Comparison of ENCODE assay signal across 8 mouse cellular contexts in the genomic region with DNA sequence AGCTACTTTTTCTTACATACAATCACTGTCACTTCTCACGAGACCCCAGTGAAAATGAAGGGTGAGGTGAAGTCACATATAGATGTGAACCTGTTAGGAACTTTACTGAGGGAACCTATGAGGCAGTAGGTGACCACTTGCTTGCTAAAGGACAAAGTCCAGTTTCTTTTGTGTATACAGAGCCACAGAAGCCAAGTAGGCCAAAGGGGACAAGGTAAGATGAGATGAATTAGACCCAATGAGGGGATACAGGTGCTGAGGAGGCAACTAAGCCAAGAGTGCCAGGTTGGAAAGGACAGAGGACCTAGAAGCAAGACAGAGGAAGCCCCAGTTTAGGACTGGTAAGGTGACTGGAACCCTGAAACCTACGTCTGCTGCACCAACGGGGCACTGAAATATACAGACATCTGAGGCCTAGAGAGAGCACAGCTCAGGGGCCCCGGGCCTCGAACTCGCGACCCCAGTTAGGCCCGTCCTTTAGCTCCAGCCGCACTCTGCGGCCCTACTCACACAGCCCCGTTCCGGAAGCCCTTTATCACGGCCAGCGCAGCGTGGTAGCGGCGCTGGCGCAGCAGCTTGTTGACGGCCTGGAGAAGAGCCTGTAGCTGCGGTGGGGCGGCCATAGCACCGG. TPM values are rescaled to one million over a fixed set of nuclear protein-coding genes. Genes with fewer than 3 reads are reported as not detected.
A peak's percentile ranks its signal among the peaks of the same experiment; 100 is the strongest.
DNase-seq lines count a peak whose midpoint lies in the region; ATAC-seq and TF ChIP-seq lines count a peak whose summit lies in the region.

No protein-coding gene starts in this region.

- peak overlapping the region; percentile 66 for H3K4me2 ChIP-seq in heart, embryonic 11.5 days
- peak overlapping the region; percentile 67 for H3K4me2 ChIP-seq in hindbrain, embryonic 13.5 days
- H3K4me2 ChIP-seq in liver, embryonic 15.5 days: peak overlapping the region; percentile 71

- no peaks in the 10 kb centered on the region for H3K9me3 ChIP-seq in heart, embryonic 11.5 days (replicated peaks; ENCODE audit: control insufficient read depth, low read length)
- no peaks in the 10 kb centered on the region for H3K9me3 ChIP-seq in ES-E14 (ENCODE audit: control insufficient read depth, insufficient read depth, low read depth, low read length)
- no peaks in the 10 kb centered on the region for H3K9me3 ChIP-seq in hindbrain, embryonic 13.5 days
- H3K9me3 ChIP-seq in liver, embryonic 15.5 days (replicated peaks): no peaks in the 10 kb centered on the region

- H3K27me3 ChIP-seq in heart, embryonic 11.5 days (ENCODE audit: control insufficient read depth, insufficient read depth, low read length): no peaks in the 10 kb centered on the region
- 0 out of 2 replicates have a peak, but pooled peaks cover 2% of the 10 kb centered on the region for H3K27me3 ChIP-seq in hindbrain, embryonic 13.5 days
- no peaks in the 10 kb centered on the region for H3K27me3 ChIP-seq in liver, embryonic 15.5 days

- H3K36me3 ChIP-seq in heart, embryonic 11.5 days (ENCODE audit: control insufficient read depth, insufficient read depth, low read length): no peaks in the 10 kb centered on the region
- H3K36me3 ChIP-seq in ES-E14 (ENCODE audit: control insufficient read depth, insufficient read depth, low read length, poor library complexity, severe bottlenecking): no peaks in the 10 kb centered on the region
- H3K36me3 ChIP-seq in hindbrain, embryonic 13.5 days: no peaks in the 10 kb centered on the region
- H3K36me3 ChIP-seq in liver, embryonic 15.5 days (replicated peaks): 0 out of 2 replicates have a peak, but pooled peaks cover 3% of the 10 kb centered on the region

- WGBS in heart, embryonic 11.5 days (ENCODE audit: insufficient replicate concordance): 18% methylated on average over 22 of the region's 22 CpGs
- WGBS in hindbrain, embryonic 13.5 days: 18% methylated on average over 22 of the region's 22 CpGs
- WGBS in liver, embryonic 15.5 days (ENCODE audit: insufficient replicate concordance): 4% methylated on average over 22 of the region's 22 CpGs

- in situ Hi-C loops in ES-E14 (cut with MboI; ENCODE audit: low sequenced_read_pairs in 2 of 2, unreplicated experiment in 2 of 2): no loop called here

- intact Hi-C loops in left cerebral cortex, postnatal 10 days (cut with DNase I): no loop called here

- DNase-seq in heart, postnatal 4 days: no peak
- no peak for DNase-seq in ES-E14 (ENCODE audit: low read depth, low spot score)
- no peak for DNase-seq in left cerebral cortex, adult 18-20 months (ENCODE audit: low spot score in 2 of 2)
- DNase-seq in left cerebral cortex, postnatal 10 days (ENCODE audit: extremely low spot score in 1 of 2, low spot score in 2 of 2): no peak
- DNase-seq in ovary, postnatal 10 days (ENCODE audit: low spot score): no peak

- H3K4me1 ChIP-seq in heart, embryonic 11.5 days (ENCODE audit: control insufficient read depth, insufficient read depth, low read length): no peaks in the 10 kb centered on the region
- 0 out of 4 replicates have a peak, but pooled peaks cover 0 to 3% of the 10 kb centered on the region in 2 experiments for H3K4me1 ChIP-seq in ES-E14 (ENCODE audit: control insufficient read depth in 2 of 2, insufficient read depth in 2 of 2, low read length in 2 of 2, poor library complexity in 1 of 2)
- H3K4me1 ChIP-seq in hindbrain, embryonic 13.5 days (replicated peaks): peaks cover 14% of the 10 kb centered on the region
- peaks cover 42% of the 10 kb centered on the region for H3K4me1 ChIP-seq in liver, embryonic 15.5 days (replicated peaks)

- ATAC-seq in heart, embryonic 11.5 days (replicated peaks; ENCODE audit: insufficient number of reproducible peaks, low FRiP score, low TSS enrichment): no peak; the same call in 1 of the 2 replicates
- ATAC-seq in hindbrain, embryonic 13.5 days (ENCODE audit: low FRiP score): peak; percentile 76; the same call in 1 of the 2 replicates
- ATAC-seq in liver, embryonic 15.5 days (ENCODE audit: insufficient read depth): peak; percentile 1

- peak overlapping the region; percentile 65 for H3K27ac ChIP-seq in heart, embryonic 11.5 days (ENCODE audit: low read depth, low read length)
- H3K27ac ChIP-seq in ES-E14 (ENCODE audit: insufficient read depth, low read depth, low read length, poor library complexity, severe bottlenecking): no peak overlapping the region
- H3K27ac ChIP-seq in hindbrain, embryonic 13.5 days: peak overlapping the region; percentile 60
- peak overlapping the region; percentile 89 for H3K27ac ChIP-seq in liver, embryonic 15.5 days (replicated peaks)

- peak overlapping the region; percentile 91 for H3K9ac ChIP-seq in heart, embryonic 11.5 days (ENCODE audit: low read depth, low read length)
- peak overlapping the region; percentile 85 for H3K9ac ChIP-seq in ES-E14 (ENCODE audit: insufficient read depth, low read depth, low read length, poor library complexity, severe bottlenecking)
- H3K9ac ChIP-seq in hindbrain, embryonic 13.5 days: peak overlapping the region; percentile 80
- peak overlapping the region; percentile 83 for H3K9ac ChIP-seq in liver, embryonic 15.5 days

- peak overlapping the region; percentile 81 for H3K4me3 ChIP-seq in heart, embryonic 11.5 days (ENCODE audit: low read depth, low read length)
- peak overlapping the region; percentile 90 to 93 for H3K4me3 ChIP-seq in ES-E14 (ENCODE audit: insufficient read depth in 1 of 2, low read depth in 1 of 2, low read length in 2 of 2, poor library complexity in 1 of 2, severe bottlenecking in 1 of 2)
- H3K4me3 ChIP-seq in hindbrain, embryonic 13.5 days: peak overlapping the region; percentile 61
- peak overlapping the region; percentile 70 for H3K4me3 ChIP-seq in liver, embryonic 15.5 days (replicated peaks)

TF ChIP-seq in ES-E14, 5 proteins besides CTCF, POLR2A, EP300 and RAD21:
- TF ChIP-seq ZC3H11A (IDR thresholded peaks at IDR 0.05; ENCODE audit: borderline replicate concordance, low read depth, low read length) (no peak), HCFC1 (IDR thresholded peaks at IDR 0.05; ENCODE audit: borderline replicate concordance, insufficient read depth, low read length) (no peak), MAFK (IDR thresholded peaks at IDR 0.05; ENCODE audit: insufficient read depth, low read depth, low read length) (no peak), CHD2 (IDR thresholded peaks at IDR 0.05; ENCODE audit: low read depth, low read length) (no peak), ZNF384 (IDR thresholded peaks at IDR 0.05; ENCODE audit: low read depth, low read length) (no peak)
TF ChIP-seq in ES-E14: peak in this region for 0.

RNA-seq across cellular contexts. Expression of gene Pxmp4, which starts 0.4 kb away (rescaled TPM):
- 21.4 and 23.5 TPM in 2 replicates for polyA plus RNA-seq in heart, embryonic 11.5 days (2014; fragmentation: Nextera tagmentation; extraction: Ambion mirVana)
- total RNA-seq in heart, postnatal 4 days (2021): 10 to 100 TPM; 14.5 to 20.4 TPM
- 8.6 and 10.5 TPM in 2 replicates for total RNA-seq in ES-E14 (2012; rRNA removed)
- polyA plus RNA-seq in hindbrain, embryonic 13.5 days (2015; fragmentation: Nextera tagmentation; extraction: Ambion mirVana): 14.2 and 16.8 TPM in 2 replicates
- polyA plus RNA-seq in liver, embryonic 15.5 days (2015; fragmentation: Nextera tagmentation; extraction: Ambion mirVana): 34.6 and 43.9 TPM in 2 replicates
- 10 to 100 TPM in 1 of 2 experiments, 1 to 10 TPM in 1; 9.5 to 12.3 TPM for total RNA-seq in left cerebral cortex, adult 18-20 months (2021)
- total RNA-seq in left cerebral cortex, postnatal 10 days (2021): 10 to 100 TPM; 17.4 to 18.6 TPM

RNA-seq across cellular contexts. Expression of gene Zfp341, which starts 10.0 kb away (rescaled TPM):
- polyA plus RNA-seq in heart, embryonic 11.5 days (2014; fragmentation: Nextera tagmentation; extraction: Ambion mirVana): 0.77 and 0.93 TPM in 2 replicates
- 1 to 10 TPM; 2.4 TPM for total RNA-seq in heart, postnatal 4 days (2021)
- 3.2 and 4.0 TPM in 2 replicates for total RNA-seq in ES-E14 (2012; rRNA removed)
- polyA plus RNA-seq in hindbrain, embryonic 13.5 days (2015; fragmentation: Nextera tagmentation; extraction: Ambion mirVana): 1.9 and 2.3 TPM in 2 replicates
- 2.6 TPM in 2 replicates for polyA plus RNA-seq in liver, embryonic 15.5 days (2015; fragmentation: Nextera tagmentation; extraction: Ambion mirVana)
- 10 to 100 TPM; 11.0 to 11.4 TPM for total RNA-seq in left cerebral cortex, adult 18-20 months (2021)
- total RNA-seq in left cerebral cortex, postnatal 10 days (2021): 10 to 100 TPM; 14.3 to 14.7 TPM

RNA-seq across cellular contexts. Expression of gene 4930519P11Rik, which starts 10.1 kb away (rescaled TPM):
- 0.72 TPM in 1 of 2 replicates, not detected in the other for polyA plus RNA-seq in heart, embryonic 11.5 days (2014; fragmentation: Nextera tagmentation; extraction: Ambion mirVana)
- not detected for total RNA-seq in heart, postnatal 4 days (2021)
- 0.67 TPM in 1 of 2 replicates, not detected in the other for total RNA-seq in ES-E14 (2012; rRNA removed)
- polyA plus RNA-seq in hindbrain, embryonic 13.5 days (2015; fragmentation: Nextera tagmentation; extraction: Ambion mirVana): 0.51 TPM in 1 of 2 replicates, not detected in the other
- polyA plus RNA-seq in liver, embryonic 15.5 days (2015; fragmentation: Nextera tagmentation; extraction: Ambion mirVana): not detected in 2 replicates
- total RNA-seq in left cerebral cortex, adult 18-20 months (2021): not detected
- total RNA-seq in left cerebral cortex, postnatal 10 days (2021): not detected

RNA-seq across cellular contexts. Expression of gene E2f1, which starts 33.4 kb away (rescaled TPM):
- 6.5 and 7.8 TPM in 2 replicates for polyA plus RNA-seq in heart, embryonic 11.5 days (2014; fragmentation: Nextera tagmentation; extraction: Ambion mirVana)
- 10 to 100 TPM; 32.3 to 35.6 TPM for total RNA-seq in heart, postnatal 4 days (2021)
- 13.8 and 16.9 TPM in 2 replicates for total RNA-seq in ES-E14 (2012; rRNA removed)
- 8.9 and 9.1 TPM in 2 replicates for polyA plus RNA-seq in hindbrain, embryonic 13.5 days (2015; fragmentation: Nextera tagmentation; extraction: Ambion mirVana)
- polyA plus RNA-seq in liver, embryonic 15.5 days (2015; fragmentation: Nextera tagmentation; extraction: Ambion mirVana): 19.2 and 23.9 TPM in 2 replicates
- total RNA-seq in left cerebral cortex, adult 18-20 months (2021): 10 to 100 TPM; 10.2 to 10.5 TPM
- total RNA-seq in left cerebral cortex, postnatal 10 days (2021): 10 to 100 TPM; 12.2 to 12.6 TPM

RNA-seq across cellular contexts. Expression of gene Necab3, which starts 44.4 kb away (rescaled TPM):
- polyA plus RNA-seq in heart, embryonic 11.5 days (2014; fragmentation: Nextera tagmentation; extraction: Ambion mirVana): 1.2 and 1.4 TPM in 2 replicates
- 1 to 10 TPM in 1 of 2 experiments, under 1 TPM in 1; 0.81 to 1.8 TPM for total RNA-seq in heart, postnatal 4 days (2021)
- total RNA-seq in ES-E14 (2012; rRNA removed): 5.8 and 9.5 TPM in 2 replicates
- polyA plus RNA-seq in hindbrain, embryonic 13.5 days (2015; fragmentation: Nextera tagmentation; extraction: Ambion mirVana): 14.8 and 15.6 TPM in 2 replicates
- 0.40 and 0.71 TPM in 2 replicates for polyA plus RNA-seq in liver, embryonic 15.5 days (2015; fragmentation: Nextera tagmentation; extraction: Ambion mirVana)
- 10 to 100 TPM; 69.4 to 81.9 TPM for total RNA-seq in left cerebral cortex, adult 18-20 months (2021)
- total RNA-seq in left cerebral cortex, postnatal 10 days (2021): 10 to 100 TPM; 59.5 to 63.2 TPM
